Mouse (Mus musculus): ENCODE measurements around the gene Sh3pxd2a.

GRCm38 (mm10) chr19:47508771-47509281, 44.6 kb upstream of the Sh3pxd2a start:
- TF ChIP-seq CTCF (conservative IDR thresholded peaks at IDR 0.05 in 1 of 2, IDR thresholded peaks at IDR 0.05 in 1 of 2; ENCODE audit: low read depth in 2 of 2, low read length in 2 of 2) (no peak), MAFK (IDR thresholded peaks at IDR 0.05; ENCODE audit: insufficient replicate concordance, low read length) (no peak), SMC3 (IDR thresholded peaks at IDR 0.05; ENCODE audit: low read depth, low read length) (no peak), EP300 (IDR thresholded peaks at IDR 0.05; ENCODE audit: low read length) (no peak), POLR2A (IDR thresholded peaks at IDR 0.05; ENCODE audit: low read depth, low read length) (no peak), USF1 (IDR thresholded peaks at IDR 0.05; ENCODE audit: low read depth, low read length) (no peak)

Measured in CH12.LX (cell line).